Mouse (Mus musculus) brain, embryonic 14.5 days (tissue): ENCODE data around the gene Zfp609.

Source experiments
- CTCF ChIP-seq: fragments of 200-500 bp; IDR thresholded peaks from 2 replicates; pipeline ENCODE4 v1.5.1; 2012; ENCODE audit warnings: inconsistent platforms, mild to moderate bottlenecking, moderate library complexity, borderline replicate concordance; ENCODE audit not compliant: insufficient read depth, insufficient read length; ENCODE audit errors: extremely low read depth
- POLR2A ChIP-seq: fragments of 200-500 bp; IDR thresholded peaks from 2 replicates; pipeline ENCODE4 v1.6.1; 2012; ENCODE audit warnings: mild to moderate bottlenecking, inconsistent platforms, borderline replicate concordance; ENCODE audit not compliant: poor library complexity, insufficient read depth, insufficient read length, severe bottlenecking; ENCODE audit errors: extremely low read depth

DNA sequence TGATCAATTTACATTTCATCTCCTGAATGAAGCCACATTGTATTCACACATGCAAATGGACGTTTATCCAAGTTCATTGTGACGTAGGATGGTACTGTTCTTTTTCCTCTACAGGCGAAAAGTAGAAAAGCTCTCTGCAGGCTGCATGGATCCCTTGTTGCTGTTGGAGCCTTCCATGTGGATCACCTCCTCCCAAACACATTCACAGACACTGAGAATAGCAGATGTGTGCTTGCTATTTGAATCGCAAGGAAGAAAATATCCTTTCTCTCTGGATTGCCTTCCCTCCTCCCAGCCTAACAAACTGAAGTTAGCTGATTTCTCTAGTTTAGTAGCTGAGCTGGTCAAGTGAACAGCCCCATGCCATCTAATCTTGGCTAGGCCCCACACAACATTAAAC, 2.9 kb upstream of the Zfp609 start:
- TF ChIP-seq POLR2A (no peak), CTCF (no peak)
